Mouse (Mus musculus) embryo, embryonic 11 days (tissue): ENCODE data around the gene Uimc1.

ENCODE experiments used
- DNase-seq: peaks from one replicate; pipeline ENCODE4 v3.0.0-alpha.2; 2015

The Uimc1 gene

GRCm38 (mm10) chr13:54988181-54988760 is 111.8 kb downstream of the Uimc1 start:
- DNase-seq, result no peak

- no peak for DNase-seq
Measured at GRCm38 (mm10) chr13:54987405-54987804, 112.7 kb downstream of the Uimc1 start.

GRCm38 (mm10) chr13:54983614-54984013 is 116.5 kb downstream of the Uimc1 start:
- no peak for DNase-seq

- no peak for DNase-seq
Measured at GRCm38 (mm10) chr13:54983001-54983400, 117.1 kb downstream of the Uimc1 start.

- no peak for DNase-seq
Measured at GRCm38 (mm10) chr13:54980957-54981356, 119.1 kb downstream of the Uimc1 start.

GRCm38 (mm10) chr13:54978804-54979203 is 121.3 kb downstream of the Uimc1 start:
- DNase-seq, result no peak
